Mouse (Mus musculus) G1E-ER4 (cell line): Measurements from ENCODE around the gene Rasl12. TPM values are rescaled to one million over a fixed set of nuclear protein-coding genes. Genes with fewer than 3 reads are reported as not detected.

Source experiments
- GATA1 ChIP-seq: IDR thresholded peaks from one replicate; pipeline ENCODE4 v1.8.0; 2012; ENCODE audit warnings: low read length, inconsistent platforms
- polyA plus RNA-seq: library from polyadenylated mRNA; stranded (reverse); fragments of >175 nt; gene quantifications from 2 replicates; pipeline ENCODE4 v1.2.3, GENCODE M21; 2012

The Rasl12 gene
- polyA plus RNA-seq, 1 experiment, result not detected

DNA sequence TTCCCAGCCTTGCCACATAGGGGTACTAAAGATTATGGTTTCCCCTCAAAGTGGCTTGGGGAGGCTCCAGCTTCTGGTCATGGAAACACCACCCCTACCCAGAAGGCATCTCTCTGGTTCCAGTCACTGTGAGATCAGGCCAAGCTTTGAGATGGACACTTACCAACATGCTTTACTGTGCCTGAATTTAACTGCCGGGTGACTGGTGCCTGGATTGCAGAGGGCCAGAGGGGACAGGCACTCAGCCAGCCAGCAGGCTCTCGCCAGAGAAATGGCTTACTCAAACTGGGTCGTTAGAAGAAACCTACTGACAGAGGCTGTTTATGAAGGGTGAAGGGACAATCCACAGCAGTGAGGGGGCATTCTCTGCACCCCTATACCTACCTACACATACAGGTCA lies 14.0 kb upstream of the Rasl12 start:
- TF ChIP-seq GATA1, result no peak

DNA sequence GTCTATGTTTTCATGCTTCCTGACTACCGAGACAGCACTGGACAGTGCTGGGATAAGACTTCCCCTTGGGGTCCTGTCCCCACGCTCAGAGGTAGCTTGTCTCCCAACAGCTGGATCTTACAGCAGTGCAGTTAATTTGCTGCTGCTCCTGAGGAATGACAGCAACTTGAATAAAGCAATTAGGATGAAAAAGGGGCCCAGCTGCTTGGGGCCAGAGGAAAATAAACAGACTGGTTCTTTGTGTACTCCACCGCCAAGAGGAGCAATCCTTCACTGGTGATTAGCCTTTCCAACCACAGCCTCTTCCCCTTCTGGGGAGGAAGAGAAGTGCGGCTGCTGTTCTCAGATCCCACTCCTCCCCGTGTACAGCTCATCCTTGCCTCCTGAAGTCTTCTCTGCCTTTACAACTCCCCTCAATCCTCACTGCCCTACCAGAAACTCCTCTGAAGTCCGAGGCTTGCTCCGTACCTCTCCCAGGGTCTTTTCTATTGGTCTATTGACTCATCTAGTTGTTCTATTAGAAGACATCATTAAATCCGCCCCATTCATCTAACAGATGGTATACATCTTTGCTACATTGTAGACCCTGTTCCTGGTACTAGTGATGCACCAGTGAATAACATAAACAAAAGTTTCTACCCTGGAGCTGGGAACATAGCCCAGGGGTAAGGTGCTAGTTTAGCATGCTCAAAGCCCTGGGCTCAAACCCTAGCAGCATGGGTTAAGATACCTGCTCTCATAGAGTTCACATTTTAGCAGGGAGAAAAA lies 11.7 kb upstream of the Rasl12 start:
- TF ChIP-seq GATA1, result no peak

DNA sequence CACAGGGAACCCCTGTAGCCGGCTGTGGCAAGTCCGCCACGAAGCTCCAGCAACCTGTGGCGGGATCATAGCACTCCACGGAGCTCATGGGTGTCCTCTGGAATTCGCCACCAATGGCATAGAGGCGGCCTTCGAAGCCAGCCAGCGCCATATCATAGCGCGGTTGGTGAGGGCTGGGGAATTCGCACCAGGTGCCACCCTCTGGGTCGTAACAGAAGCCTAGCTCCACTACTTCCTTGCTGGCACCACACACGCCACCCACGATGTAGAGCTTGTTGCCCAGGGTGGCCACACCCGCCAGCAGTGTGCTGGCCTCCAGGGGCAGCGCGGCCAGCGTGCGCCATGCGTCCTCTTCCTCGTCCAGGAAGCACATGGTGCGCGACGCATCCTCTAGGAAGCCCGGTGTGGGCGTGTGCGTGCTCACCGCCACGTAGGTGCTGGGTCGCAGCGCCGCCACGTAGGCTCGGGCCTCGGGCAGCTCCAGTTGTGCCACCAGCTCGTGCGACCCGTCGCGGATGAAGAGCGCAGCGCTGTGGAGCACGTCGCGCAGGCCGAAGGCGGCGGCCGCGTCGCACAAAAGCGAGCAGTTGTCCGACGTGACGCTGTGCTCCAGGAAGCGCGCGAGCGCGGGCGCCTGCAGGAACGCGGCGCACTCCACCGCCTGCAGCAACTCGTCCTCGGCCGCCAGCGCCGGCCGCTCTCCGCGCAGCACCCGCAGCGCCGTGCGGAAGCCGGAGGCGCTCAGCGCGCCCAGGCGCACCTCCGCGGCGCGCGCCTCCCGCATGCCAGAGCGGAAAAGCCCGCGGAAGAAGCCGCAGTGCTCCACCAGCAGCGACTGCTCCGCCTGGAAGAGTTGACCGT lies 7.3 kb upstream of the Rasl12 start:
- TF ChIP-seq GATA1, result no peak

DNA sequence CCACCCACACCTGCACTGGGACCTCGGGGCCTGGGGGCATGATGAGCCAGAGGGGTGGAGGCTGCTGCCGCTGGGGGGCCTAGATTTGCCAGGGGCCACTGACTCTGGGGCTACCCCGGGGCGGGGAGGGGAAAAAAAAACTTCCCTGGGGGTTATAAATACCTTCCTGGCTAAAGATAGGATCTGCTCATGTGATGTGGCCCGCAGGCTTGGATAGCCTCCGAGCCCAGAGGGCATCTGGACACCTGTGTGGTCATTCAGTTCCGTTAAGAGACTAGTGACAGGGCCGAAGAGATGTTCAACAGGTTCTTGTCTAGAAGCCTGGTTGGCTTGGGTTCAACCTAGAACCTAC lies 6.7 kb upstream of the Rasl12 start, which contains the start of gene Kbtbd13:
Kbtbd13 (minus strand) TSS at position 40 of the 352 bp plus-strand sequence.
- no peak for TF ChIP-seq GATA1

DNA sequence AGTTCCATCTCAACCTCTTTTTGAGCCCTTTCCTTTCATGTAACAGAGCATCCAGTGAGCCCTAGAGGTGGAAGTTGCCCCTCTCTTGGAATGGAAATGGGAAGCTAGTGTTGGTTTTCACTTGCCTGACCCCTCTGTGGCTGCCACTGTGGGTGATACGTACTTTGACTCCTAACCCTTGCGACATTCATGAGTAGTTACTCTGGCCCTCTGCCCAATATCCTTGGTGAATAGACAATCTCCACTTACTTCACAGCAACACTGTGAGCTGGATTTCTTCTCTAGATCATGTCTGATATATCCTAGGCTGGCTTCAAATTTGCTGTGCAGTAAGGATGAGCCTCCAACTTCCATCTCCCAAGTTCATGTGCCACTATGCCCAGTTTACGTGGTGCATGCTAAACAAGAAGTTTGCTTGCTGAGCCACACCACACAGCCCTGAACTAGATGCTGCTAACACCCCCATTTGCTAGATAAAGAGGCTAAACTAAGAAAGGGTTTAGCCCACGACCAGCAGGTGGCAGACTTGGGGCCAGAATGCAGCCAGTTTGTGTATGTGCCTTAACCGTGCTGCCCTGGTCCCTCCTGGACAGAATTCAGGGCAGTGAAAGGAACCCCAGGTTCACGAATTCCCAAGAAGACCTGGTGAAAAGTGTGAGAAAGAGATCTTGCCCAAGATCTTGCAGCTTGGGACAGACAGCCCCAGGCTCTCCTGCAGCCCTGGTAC lies 5.5 kb upstream of the Rasl12 start:
- no peak for TF ChIP-seq GATA1

DNA sequence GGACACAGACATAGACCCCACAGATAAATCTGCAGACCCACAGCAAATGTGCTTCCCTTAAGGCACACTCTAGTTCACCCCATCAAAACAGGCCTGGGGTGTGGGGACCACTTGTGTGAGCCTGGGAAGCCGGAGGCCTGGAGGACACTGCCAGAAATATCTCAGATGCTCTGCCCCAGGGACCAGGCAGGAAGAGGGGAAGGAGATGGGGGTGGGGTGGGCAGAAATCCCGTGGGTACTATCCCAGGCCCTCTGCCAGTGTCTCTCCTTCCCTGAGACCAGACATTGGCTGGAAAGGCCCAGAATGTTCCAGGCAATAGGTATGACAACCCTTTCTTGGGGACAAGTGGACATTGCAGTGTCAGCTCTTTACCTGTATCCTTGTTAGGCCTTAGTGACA lies 4.7 kb upstream of the Rasl12 start:
- TF ChIP-seq GATA1, result no peak

DNA sequence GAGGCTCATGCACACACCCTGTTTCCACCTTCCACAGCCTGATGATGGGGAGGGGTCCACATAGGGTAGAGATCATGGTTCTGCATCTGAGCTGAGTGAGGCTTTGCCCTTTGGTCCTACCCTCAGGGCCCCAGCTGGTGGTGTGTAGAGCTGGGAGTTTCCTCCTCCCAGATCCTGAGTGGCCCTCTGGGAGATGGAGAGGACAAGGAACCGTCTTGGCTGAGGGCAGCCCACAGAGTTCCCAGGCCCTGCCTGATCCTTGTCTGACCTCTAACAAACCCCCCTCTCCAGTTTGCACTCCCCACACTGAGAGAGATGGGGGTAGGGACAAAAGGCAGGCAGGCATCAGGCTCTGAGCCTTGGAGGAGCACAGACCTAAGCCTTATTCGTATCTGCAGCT lies 3.9 kb upstream of the Rasl12 start:
- no peak for TF ChIP-seq GATA1

DNA sequence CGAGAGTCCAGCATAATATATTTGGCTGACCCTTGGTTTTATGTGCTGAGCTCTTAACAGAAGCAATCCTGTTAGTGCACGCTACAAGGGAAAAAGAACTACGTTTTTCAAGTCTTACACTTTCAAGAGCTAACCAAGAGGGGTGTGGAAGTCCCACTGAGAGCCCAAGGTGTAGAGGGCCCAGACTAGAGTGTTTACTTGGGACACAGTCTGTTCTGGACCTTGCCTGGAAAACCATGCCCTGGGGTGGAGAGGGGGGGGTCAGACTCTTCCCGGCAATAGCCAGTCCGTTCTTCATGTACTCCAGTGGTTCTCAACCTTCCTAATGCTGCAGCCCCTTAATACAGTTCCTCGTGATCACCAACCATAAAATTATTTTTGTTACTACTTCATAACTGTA lies 1.6 kb downstream of the Rasl12 start:
- TF ChIP-seq GATA1, result no peak

DNA sequence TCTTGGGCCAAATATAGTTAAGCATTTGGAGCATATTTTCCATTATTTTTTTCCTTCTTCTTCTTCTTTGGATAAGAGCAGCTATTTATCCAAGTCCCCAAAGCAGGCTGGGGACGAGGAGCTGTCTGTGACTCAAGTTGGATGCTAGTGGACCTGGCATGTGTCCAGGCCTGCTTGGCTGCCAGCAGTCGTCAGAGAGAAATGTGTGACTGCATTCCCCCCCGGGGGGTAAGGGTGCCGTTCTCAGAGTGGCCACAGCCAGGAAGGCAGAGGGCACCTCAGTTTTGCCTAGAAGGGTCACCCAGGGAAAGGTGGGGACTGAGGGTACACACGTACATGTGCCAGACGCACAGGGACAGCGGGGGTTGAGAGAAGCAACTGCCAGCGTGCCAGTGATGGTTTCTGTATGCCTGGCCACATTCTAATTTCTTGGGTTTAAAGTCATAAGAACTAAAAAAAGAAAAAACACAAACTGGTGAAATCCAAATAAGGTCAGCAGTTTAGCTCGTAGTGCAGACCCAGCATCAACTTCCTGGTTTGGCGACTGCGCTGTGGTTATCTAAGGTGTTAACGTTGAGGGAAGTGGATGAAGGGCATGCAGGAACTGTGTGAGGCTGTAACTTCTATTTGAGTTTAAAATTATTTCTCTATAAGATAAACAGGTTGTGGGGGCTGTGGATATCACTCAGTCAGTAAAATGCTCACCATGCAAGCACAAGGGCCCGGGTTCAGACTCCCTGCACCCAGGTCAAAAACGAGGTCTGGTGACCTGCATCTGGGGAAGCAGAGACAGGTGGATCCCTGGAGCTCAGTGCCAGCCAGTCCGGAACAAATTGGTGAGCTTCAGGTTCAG lies 6.3 kb downstream of the Rasl12 start:
- no peak for TF ChIP-seq GATA1

DNA sequence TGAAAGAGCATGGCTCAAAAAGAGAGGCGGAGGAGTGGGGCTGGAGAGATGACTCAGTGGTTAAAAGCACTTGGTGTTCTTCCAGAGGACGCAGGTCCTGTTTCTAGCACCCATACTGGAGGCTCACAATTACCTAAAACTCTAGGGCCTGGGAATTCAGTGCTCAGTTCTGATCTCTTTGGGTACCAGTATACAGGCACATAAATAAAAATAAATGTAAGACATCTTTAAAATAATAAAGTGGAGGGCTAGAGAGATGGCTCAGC lies 6.8 kb downstream of the Rasl12 start:
- no peak for TF ChIP-seq GATA1

DNA sequence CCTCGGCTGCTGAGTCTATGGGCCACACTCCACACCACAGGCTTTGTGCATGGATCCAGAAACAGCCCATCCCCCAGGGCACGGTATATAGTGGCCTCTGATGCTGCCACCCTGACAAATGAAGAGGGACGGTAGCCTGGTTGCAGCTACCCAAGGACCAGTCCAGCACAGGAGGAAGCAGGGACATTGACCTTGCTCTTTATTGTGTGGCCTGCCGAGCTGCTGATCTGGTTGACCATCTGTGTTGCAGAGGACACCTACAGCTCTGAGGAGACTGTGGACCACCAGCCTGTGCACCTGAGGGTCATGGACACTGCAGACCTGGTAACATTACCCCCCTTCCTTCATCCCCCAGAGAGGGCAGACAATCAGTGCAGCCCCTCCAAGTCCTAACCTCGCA lies 9.0 kb downstream of the Rasl12 start:
- TF ChIP-seq GATA1, result no peak

DNA sequence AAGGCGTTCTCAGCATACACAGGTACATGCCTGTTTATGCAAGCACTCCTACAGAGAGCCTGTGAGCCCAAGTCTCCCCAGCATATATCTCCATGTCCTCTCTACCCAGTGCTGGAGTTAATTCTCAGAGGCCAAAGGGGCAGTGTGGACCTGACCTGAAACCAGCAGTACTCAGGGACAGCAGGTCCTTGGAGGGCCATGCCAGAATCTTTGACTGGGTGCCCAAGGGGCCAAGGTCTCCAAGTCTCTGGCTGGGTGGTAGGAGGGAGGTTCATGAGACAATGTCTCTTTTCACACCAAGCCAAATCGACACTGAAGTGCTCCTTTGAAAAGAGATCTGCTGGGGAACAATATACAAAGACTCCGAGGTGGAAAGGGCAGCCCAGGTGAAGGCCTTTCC lies 9.6 kb downstream of the Rasl12 start:
- no peak for TF ChIP-seq GATA1

DNA sequence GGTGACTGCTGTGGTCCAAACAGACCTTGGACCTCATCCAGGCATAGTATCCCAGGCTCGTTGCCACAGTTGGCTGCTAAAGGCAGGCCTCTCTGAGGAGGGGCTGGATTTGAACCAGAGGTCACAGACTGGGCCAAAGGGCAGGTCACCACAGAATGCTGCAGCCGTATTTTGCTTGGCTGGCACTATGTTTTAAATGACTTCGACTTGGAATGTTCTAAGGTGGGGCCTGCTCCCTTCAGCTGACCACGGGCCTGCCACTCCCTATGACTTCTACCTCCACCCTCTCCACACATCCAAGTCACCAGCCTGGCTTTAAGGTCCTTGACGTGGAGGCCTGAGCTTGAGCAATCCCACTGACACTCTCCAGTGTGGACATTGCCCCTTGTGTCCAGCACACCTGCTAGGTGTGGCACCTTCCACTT lies 10.6 kb downstream of the Rasl12 start:
- no peak for TF ChIP-seq GATA1

DNA sequence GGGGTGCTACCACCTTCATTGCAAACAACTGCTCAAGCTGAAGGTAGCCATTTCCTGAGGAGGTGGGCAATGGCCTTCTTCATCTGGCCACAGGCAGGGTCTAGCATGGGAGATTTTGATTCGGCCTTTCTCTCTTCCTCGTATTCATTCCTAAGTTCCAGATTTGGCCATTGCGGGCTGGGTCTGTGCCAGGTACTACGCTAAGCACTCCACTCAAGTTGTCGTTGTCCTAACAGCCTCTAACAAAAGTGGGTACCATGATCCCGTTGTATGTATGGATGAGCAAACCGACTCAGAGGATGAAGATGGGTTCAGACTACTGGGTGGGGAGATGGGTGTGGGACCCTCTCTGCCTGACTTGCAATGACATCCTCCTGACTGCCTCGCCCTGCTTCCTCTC lies 12.1 kb downstream of the Rasl12 start:
- no peak for TF ChIP-seq GATA1

DNA sequence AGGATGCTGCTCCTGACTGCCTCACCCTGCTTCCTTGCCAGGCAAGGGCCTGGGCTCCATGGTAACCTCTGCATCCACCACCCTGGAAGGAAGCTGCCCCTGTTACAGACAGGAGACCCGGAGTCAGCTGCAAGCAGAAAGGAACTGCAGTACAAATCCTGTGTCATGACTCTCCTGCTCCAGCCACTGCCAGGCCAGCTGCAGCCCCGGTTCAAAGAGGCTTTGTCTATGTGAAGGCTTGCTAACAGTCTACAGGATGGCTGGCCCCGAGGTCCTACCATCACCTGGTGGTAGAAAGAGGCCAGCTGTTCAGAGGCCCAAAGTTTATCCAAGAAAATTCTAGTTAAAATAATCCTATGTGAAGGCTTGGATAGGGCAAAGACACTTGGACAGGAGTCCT lies 13.0 kb downstream of the Rasl12 start:
- TF ChIP-seq GATA1, result no peak
